Mouse (Mus musculus) forebrain, embryonic 15.5 days (tissue): ENCODE measurements at regions not wholly inside any gene's neighbourhood (a gene's known extent, or its start where the extent isn't known, plus 50 kb on each side); places are given as distances from the start of the nearest gene placed in this dataset.

Source experiments
- ATAC-seq: fragments of 200-750 bp; cut with Nextera tagmentation; replicated peaks from 2 replicates; pipeline ENCODE4 v1.8.0; 2017; ENCODE audit warnings: mild to moderate bottlenecking, moderate TSS enrichment, moderate library complexity
- H3K27ac ChIP-seq: fragments of 300-500 bp; sonication (generic); replicated peaks from 2 replicates; pipeline ENCODE4 v1.5.1; 2015; ENCODE audit warnings: mild to moderate bottlenecking, inconsistent platforms
- H3K27me3 ChIP-seq: fragments of 300-500 bp; sonication (generic); 2 replicates; pipeline ENCODE4 v1.6.1; 2015; ENCODE audit warnings: inconsistent platforms
- H3K36me3 ChIP-seq: fragments of 300-500 bp; sonication (generic); 2 replicates; pipeline ENCODE4 v1.6.1; 2015; ENCODE audit warnings: mild to moderate bottlenecking, inconsistent platforms
- H3K4me1 ChIP-seq: fragments of 300-500 bp; sonication (generic); 2 replicates; pipeline ENCODE4 v1.6.1; 2015; ENCODE audit warnings: inconsistent platforms
- H3K4me2 ChIP-seq: fragments of 300-500 bp; sonication (generic); replicated peaks from 2 replicates; pipeline ENCODE4 v1.6.1; 2015; ENCODE audit warnings: mild to moderate bottlenecking, inconsistent platforms
- H3K4me3 ChIP-seq: fragments of 300-500 bp; sonication (generic); 2 replicates; pipeline ENCODE4 v1.5.1; 2015; ENCODE audit warnings: mild to moderate bottlenecking, inconsistent platforms
- H3K9ac ChIP-seq: fragments of 300-500 bp; sonication (generic); replicated peaks from 2 replicates; pipeline ENCODE4 v1.6.1; 2015; ENCODE audit warnings: mild to moderate bottlenecking, inconsistent platforms
- H3K9me3 ChIP-seq: fragments of 300-500 bp; sonication (generic); 2 replicates; pipeline ENCODE4 v1.6.1; 2016; ENCODE audit warnings: inconsistent platforms
- WGBS: fragments of 180-500 bp; shearing (Covaris S2); methylation state at CpG from one replicate; pipeline ENCODE4 v1.1.7; 2015; ENCODE audit warnings: mixed read lengths; 5-methylcytosine and 5-hydroxymethylcytosine counted together

GRCm38 (mm10) chr2:133614672-133615071 is 62.7 kb downstream of the Bmp2 start:
- H3K36me3 ChIP-seq = no peaks in the 10 kb centered on the region
- no peaks in the 10 kb centered on the region for H3K4me1 ChIP-seq
- ATAC-seq = peak; percentile 83
- H3K4me2 ChIP-seq = no peak overlapping the region
- no peak overlapping the region for H3K27ac ChIP-seq
- no peaks in the 10 kb centered on the region for H3K27me3 ChIP-seq
- H3K9ac ChIP-seq = no peak overlapping the region
- 22% methylated on average over 4 of the region's 4 CpGs for WGBS
- H3K9me3 ChIP-seq = no peaks in the 10 kb centered on the region
- no peak overlapping the region for H3K4me3 ChIP-seq

GRCm38 (mm10) chr2:133615299-133615698 is 63.3 kb downstream of the Bmp2 start:
- no peaks in the 10 kb centered on the region for H3K9me3 ChIP-seq
- 70% methylated on average over 3 of the region's 3 CpGs for WGBS
- H3K27me3 ChIP-seq = no peaks in the 10 kb centered on the region
- no peak overlapping the region for H3K27ac ChIP-seq
- no peaks in the 10 kb centered on the region for H3K4me1 ChIP-seq
- H3K4me3 ChIP-seq = no peak overlapping the region
- H3K36me3 ChIP-seq = no peaks in the 10 kb centered on the region
- no peak overlapping the region for H3K4me2 ChIP-seq
- ATAC-seq = peak; percentile 61; the same call in 1 of the 2 replicates
- no peak overlapping the region for H3K9ac ChIP-seq

GRCm38 (mm10) chr2:133617317-133617835 is 65.4 kb downstream of the Bmp2 start:
- 91% methylated on average over 3 of the region's 3 CpGs for WGBS
- Histone ChIP-seq H3K4me1 (no peaks in the 10 kb centered on the region), H3K4me2 (no peak overlapping the region), H3K9me3 (no peaks in the 10 kb centered on the region), H3K4me3 (no peak overlapping the region), H3K9ac (no peak overlapping the region), H3K27me3 (no peaks in the 10 kb centered on the region), H3K27ac (no peak overlapping the region), H3K36me3 (no peaks in the 10 kb centered on the region)
- no peak for ATAC-seq

GRCm38 (mm10) chr2:133622523-133622922 is 70.6 kb downstream of the Bmp2 start:
- Histone ChIP-seq H3K9ac (no peak overlapping the region), H3K4me2 (no peak overlapping the region), H3K4me1 (no peaks in the 10 kb centered on the region), H3K27ac (no peak overlapping the region), H3K9me3 (no peaks in the 10 kb centered on the region), H3K36me3 (no peaks in the 10 kb centered on the region), H3K4me3 (no peak overlapping the region), H3K27me3 (no peaks in the 10 kb centered on the region)
- ATAC-seq = no peak
- WGBS = 13% methylated on average over 2 of the region's 2 CpGs

GRCm38 (mm10) chr2:133625542-133625941 is 73.6 kb downstream of the Bmp2 start:
- Histone ChIP-seq H3K27me3 (no peaks in the 10 kb centered on the region), H3K4me3 (no peak overlapping the region), H3K4me1 (no peaks in the 10 kb centered on the region), H3K9ac (no peak overlapping the region), H3K27ac (no peak overlapping the region), H3K36me3 (no peaks in the 10 kb centered on the region), H3K4me2 (no peak overlapping the region), H3K9me3 (no peaks in the 10 kb centered on the region)
- 62% methylated on average over 2 of the region's 2 CpGs for WGBS
- ATAC-seq = no peak

- no peaks in the 10 kb centered on the region for H3K27me3 ChIP-seq
- H3K4me1 ChIP-seq = no peaks in the 10 kb centered on the region
- no peak overlapping the region for H3K4me3 ChIP-seq
- ATAC-seq = no peak
- no peaks in the 10 kb centered on the region for H3K9me3 ChIP-seq
- no peak overlapping the region for H3K9ac ChIP-seq
- no peak overlapping the region for H3K27ac ChIP-seq
- H3K36me3 ChIP-seq = no peaks in the 10 kb centered on the region
- no peak overlapping the region for H3K4me2 ChIP-seq
- 76% methylated on average over 6 of the region's 6 CpGs for WGBS
Measured at GRCm38 (mm10) chr2:133628874-133629273, 76.9 kb downstream of the Bmp2 start.

GRCm38 (mm10) chr2:133635434-133635833 is 83.5 kb downstream of the Bmp2 start:
- Histone ChIP-seq H3K27me3 (no peaks in the 10 kb centered on the region), H3K36me3 (no peaks in the 10 kb centered on the region), H3K9ac (no peak overlapping the region), H3K4me1 (no peaks in the 10 kb centered on the region), H3K4me2 (no peak overlapping the region), H3K27ac (no peak overlapping the region), H3K4me3 (no peak overlapping the region), H3K9me3 (no peaks in the 10 kb centered on the region)
- ATAC-seq = no peak
- WGBS = 28% methylated on average over 1 of the region's 1 CpGs

- H3K36me3 ChIP-seq = no peaks in the 10 kb centered on the region
- H3K9ac ChIP-seq = no peak overlapping the region
- 91% methylated on average over 6 of the region's 6 CpGs for WGBS
- no peaks in the 10 kb centered on the region for H3K27me3 ChIP-seq
- H3K27ac ChIP-seq = no peak overlapping the region
- H3K4me1 ChIP-seq = no peaks in the 10 kb centered on the region
- no peak for ATAC-seq
- no peak overlapping the region for H3K4me3 ChIP-seq
- H3K4me2 ChIP-seq = no peak overlapping the region
- H3K9me3 ChIP-seq = no peaks in the 10 kb centered on the region
Measured at GRCm38 (mm10) chr2:133649874-133650481, 98.0 kb downstream of the Bmp2 start.

- H3K9me3 ChIP-seq = no peaks in the 10 kb centered on the region
- no peaks in the 10 kb centered on the region for H3K36me3 ChIP-seq
- H3K9ac ChIP-seq = no peak overlapping the region
- no peak overlapping the region for H3K4me2 ChIP-seq
- no peak for ATAC-seq
- WGBS = 69% methylated on average over 9 of the region's 9 CpGs
- H3K27me3 ChIP-seq = no peaks in the 10 kb centered on the region
- no peaks in the 10 kb centered on the region for H3K4me1 ChIP-seq
- H3K27ac ChIP-seq = no peak overlapping the region
- H3K4me3 ChIP-seq = no peak overlapping the region
Measured at GRCm38 (mm10) chr2:133666331-133667054, 114.5 kb downstream of the Bmp2 start.

- no peaks in the 10 kb centered on the region for H3K36me3 ChIP-seq
- ATAC-seq = no peak
- no peak overlapping the region for H3K4me3 ChIP-seq
- no peaks in the 10 kb centered on the region for H3K9me3 ChIP-seq
- no peaks in the 10 kb centered on the region for H3K4me1 ChIP-seq
- 84% methylated on average over 3 of the region's 3 CpGs for WGBS
- H3K27me3 ChIP-seq = no peaks in the 10 kb centered on the region
- H3K9ac ChIP-seq = no peak overlapping the region
- H3K4me2 ChIP-seq = no peak overlapping the region
- H3K27ac ChIP-seq = no peak overlapping the region
Measured at GRCm38 (mm10) chr2:133667055-133667395, 115.1 kb downstream of the Bmp2 start.

GRCm38 (mm10) chr2:133669821-133670220 is 117.9 kb downstream of the Bmp2 start:
- no peaks in the 10 kb centered on the region for H3K27me3 ChIP-seq
- WGBS = 56% methylated on average over 2 of the region's 2 CpGs
- no peaks in the 10 kb centered on the region for H3K4me1 ChIP-seq
- no peak overlapping the region for H3K27ac ChIP-seq
- no peak overlapping the region for H3K4me3 ChIP-seq
- no peaks in the 10 kb centered on the region for H3K36me3 ChIP-seq
- no peak overlapping the region for H3K9ac ChIP-seq
- H3K4me2 ChIP-seq = no peak overlapping the region
- no peaks in the 10 kb centered on the region for H3K9me3 ChIP-seq
- peak; percentile 82 for ATAC-seq

GRCm38 (mm10) chr2:133671528-133671927 is 119.6 kb downstream of the Bmp2 start:
- WGBS = 87% methylated on average over 4 of the region's 4 CpGs
- no peak overlapping the region for H3K4me2 ChIP-seq
- H3K27ac ChIP-seq = no peak overlapping the region
- no peaks in the 10 kb centered on the region for H3K36me3 ChIP-seq
- no peak overlapping the region for H3K9ac ChIP-seq
- H3K27me3 ChIP-seq = no peaks in the 10 kb centered on the region
- no peak overlapping the region for H3K4me3 ChIP-seq
- H3K4me1 ChIP-seq = no peaks in the 10 kb centered on the region
- H3K9me3 ChIP-seq = no peaks in the 10 kb centered on the region
- no peak for ATAC-seq

GRCm38 (mm10) chr2:133684367-133684766 is 132.4 kb downstream of the Bmp2 start:
- Histone ChIP-seq H3K36me3 (no peaks in the 10 kb centered on the region), H3K4me3 (no peak overlapping the region), H3K9ac (no peak overlapping the region), H3K4me2 (no peak overlapping the region), H3K4me1 (no peaks in the 10 kb centered on the region), H3K9me3 (no peaks in the 10 kb centered on the region), H3K27me3 (no peaks in the 10 kb centered on the region), H3K27ac (no peak overlapping the region)
- ATAC-seq = no peak
